Mouse (Mus musculus) myocyte (in vitro differentiated cells): ENCODE data around the gene Smim23. TPM values are rescaled to one million over a fixed set of nuclear protein-coding genes. Genes with fewer than 3 reads are reported as not detected.

Source experiments
- H3K27me3 ChIP-seq: one replicate; pipeline ENCODE4 v1.6.1; 2011; ENCODE audit not compliant: control insufficient read depth, insufficient read depth, insufficient read length
- H3K36me3 ChIP-seq: one replicate; pipeline ENCODE4 v1.6.1; 2011; ENCODE audit not compliant: control insufficient read depth, insufficient read depth
- H3K4me2 ChIP-seq: one replicate; pipeline ENCODE4 v1.6.1; 2011; ENCODE audit warnings: low read depth, control low read depth
- H3K4me3 ChIP-seq: one replicate; pipeline ENCODE4 v1.5.1; 2011; ENCODE audit warnings: mild to moderate bottlenecking, control low read depth, moderate library complexity
- H3K79me2 ChIP-seq: one replicate; pipeline ENCODE4 v1.6.1; 2011; ENCODE audit not compliant: control insufficient read depth, insufficient read depth
- H3ac ChIP-seq: one replicate; pipeline ENCODE4 v1.6.1; 2011; ENCODE audit not compliant: control insufficient read depth, insufficient read length
- CEBPB ChIP-seq: IDR thresholded peaks from 2 replicates; pipeline ENCODE4 v1.6.1; 2011; ENCODE audit warnings: mild to moderate bottlenecking, moderate library complexity; ENCODE audit not compliant: poor library complexity, insufficient read depth, severe bottlenecking
- E2F4 ChIP-seq: IDR thresholded peaks from one replicate; pipeline ENCODE4 v1.6.1; 2011; ENCODE audit warnings: mild to moderate bottlenecking, control low read depth, moderate library complexity; ENCODE audit not compliant: insufficient read depth
- MAX ChIP-seq: IDR thresholded peaks from one replicate; pipeline ENCODE4 v1.6.1; 2011; ENCODE audit warnings: low read depth, mild to moderate bottlenecking, control low read depth
- MYOD1 ChIP-seq, 3 experiments: IDR thresholded peaks; one replicate each; pipeline ENCODE4 v1.6.1; 2011; ENCODE audit warnings: control low read depth in 2 of 3, low read depth in 2 of 3, mild to moderate bottlenecking in 2 of 3, moderate library complexity in 1 of 3; ENCODE audit not compliant: insufficient read length in 2 of 3, control insufficient read depth in 1 of 3
- MYOG ChIP-seq, 3 experiments: IDR thresholded peaks; one replicate each; pipeline ENCODE4 v1.6.1; 2011; ENCODE audit warnings: control low read depth in 2 of 3, low read depth in 2 of 3, mild to moderate bottlenecking in 2 of 3; ENCODE audit not compliant: insufficient read length in 2 of 3, control insufficient read depth in 1 of 3, insufficient read depth in 1 of 3
- POLR2A ChIP-seq: IDR thresholded peaks from one replicate; pipeline ENCODE4 v1.6.1; 2011; ENCODE audit warnings: low read depth, mild to moderate bottlenecking, control low read depth, moderate library complexity; ENCODE audit not compliant: insufficient read length
- POLR2AphosphoS2 ChIP-seq: IDR thresholded peaks from one replicate; pipeline ENCODE4 v1.6.1; 2011; ENCODE audit warnings: low read depth, control low read depth; ENCODE audit not compliant: insufficient read length
- REST ChIP-seq: IDR thresholded peaks from one replicate; pipeline ENCODE4 v1.6.1; 2011; ENCODE audit warnings: mild to moderate bottlenecking, control low read depth, moderate library complexity; ENCODE audit not compliant: insufficient read depth, insufficient read length
- SRF ChIP-seq: IDR thresholded peaks from one replicate; pipeline ENCODE4 v1.6.1; 2011; ENCODE audit warnings: low read depth; ENCODE audit not compliant: control insufficient read depth, insufficient read length
- TCF12 ChIP-seq: IDR thresholded peaks from one replicate; pipeline ENCODE4 v1.6.1; 2011; ENCODE audit warnings: mild to moderate bottlenecking, control low read depth; ENCODE audit not compliant: poor library complexity, insufficient read depth, severe bottlenecking
- TCF3 ChIP-seq: IDR thresholded peaks from one replicate; pipeline ENCODE4 v1.6.1; 2011; ENCODE audit warnings: low read depth, control low read depth; ENCODE audit not compliant: insufficient read length
- USF1 ChIP-seq: IDR thresholded peaks from one replicate; pipeline ENCODE4 v1.6.1; 2011; ENCODE audit warnings: low read depth, mild to moderate bottlenecking, control low read depth, moderate library complexity
- polyA plus RNA-seq: library from polyadenylated mRNA; unstranded; fragments of >200 nt; fragmentation: generic; extraction: Trizol; gene quantifications from one replicate; pipeline ENCODE4 v1.2.1, GENCODE M21; 2012; ENCODE audit warnings: missing spikeins

The Smim23 gene
- polyA plus RNA-seq, 1 experiment: not detected

DNA sequence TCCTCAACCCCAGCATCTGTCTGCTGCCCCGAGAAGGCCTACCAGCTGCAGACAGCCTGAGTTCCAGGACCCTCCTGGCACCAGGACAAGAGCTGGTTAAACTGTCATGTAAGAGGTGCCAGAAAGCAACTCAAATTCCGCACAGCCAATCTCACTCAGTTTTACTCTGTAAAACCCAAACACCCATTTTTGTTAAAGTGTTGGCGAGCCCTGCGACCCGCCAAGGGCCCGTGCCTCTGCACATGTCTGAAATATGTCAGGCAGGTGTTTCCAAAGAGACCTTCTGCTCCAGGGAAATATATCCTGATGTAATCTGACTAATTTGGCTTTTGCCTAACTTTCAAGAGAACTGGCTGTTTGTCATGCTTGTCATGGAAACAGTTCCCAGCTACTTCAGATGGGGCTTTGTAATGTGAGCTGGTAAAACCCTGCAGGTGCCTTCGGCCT, 23.5 kb downstream of the Smim23 start:
- Histone ChIP-seq H3K27me3 (peaks cover 19% of the 10 kb centered on the region), H3K36me3 (no peaks in the 10 kb centered on the region), H3ac (no peak overlapping the region), H3K4me3 (no peak overlapping the region), H3K4me2 (no peak overlapping the region), H3K79me2 (no peaks in the 10 kb centered on the region)
- TF ChIP-seq MAX (no peak), REST (no peak), TCF12 (no peak), MYOD1 (IDR thresholded peaks at IDR 0.05; ENCODE audit: control insufficient read depth in 1 of 3, insufficient read length in 2 of 3, low read depth in 2 of 3) (no peak), POLR2A (no peak), TCF3 (no peak), USF1 (no peak), CEBPB (no peak), MYOG (IDR thresholded peaks at IDR 0.05; ENCODE audit: control insufficient read depth in 1 of 3, insufficient read depth in 1 of 3, insufficient read length in 2 of 3, low read depth in 2 of 3) (no peak), POLR2AphosphoS2 (no peak), E2F4 (no peak), SRF (no peak)

DNA sequence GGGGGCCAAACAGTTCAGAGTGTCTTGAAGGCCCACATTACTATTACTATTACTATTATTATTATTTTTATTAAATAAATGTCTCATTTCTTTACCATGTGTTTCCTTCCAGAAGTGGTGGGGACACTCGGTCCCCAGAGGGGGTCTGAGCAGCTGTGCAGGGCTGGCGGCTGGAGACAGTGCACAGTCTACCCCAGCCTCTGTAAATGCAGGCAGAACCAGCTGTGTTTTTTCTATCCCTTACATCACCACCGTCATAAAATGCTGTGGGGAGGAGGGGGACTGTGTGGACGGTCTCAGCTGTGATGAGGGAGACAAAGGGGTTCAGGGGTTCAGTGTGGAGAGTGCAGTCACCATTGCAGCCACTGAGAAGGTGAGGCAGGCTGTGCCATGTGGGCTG, 26.0 kb downstream of the Smim23 start:
- Histone ChIP-seq H3K27me3 (peaks cover 26% of the 10 kb centered on the region), H3K4me2 (no peak overlapping the region), H3K4me3 (no peak overlapping the region), H3K79me2 (no peaks in the 10 kb centered on the region), H3ac (no peak overlapping the region), H3K36me3 (no peaks in the 10 kb centered on the region)
- TF ChIP-seq E2F4: no peak
- no peak for TF ChIP-seq SRF
- TF ChIP-seq REST: no peak
- no peak for TF ChIP-seq POLR2A
- TF ChIP-seq POLR2AphosphoS2: no peak
- TF ChIP-seq CEBPB: no peak
- TF ChIP-seq MYOG (IDR thresholded peaks at IDR 0.05; ENCODE audit: control insufficient read depth in 1 of 3, insufficient read depth in 1 of 3, insufficient read length in 2 of 3, low read depth in 2 of 3): no peak
- TF ChIP-seq USF1: no peak

DNA sequence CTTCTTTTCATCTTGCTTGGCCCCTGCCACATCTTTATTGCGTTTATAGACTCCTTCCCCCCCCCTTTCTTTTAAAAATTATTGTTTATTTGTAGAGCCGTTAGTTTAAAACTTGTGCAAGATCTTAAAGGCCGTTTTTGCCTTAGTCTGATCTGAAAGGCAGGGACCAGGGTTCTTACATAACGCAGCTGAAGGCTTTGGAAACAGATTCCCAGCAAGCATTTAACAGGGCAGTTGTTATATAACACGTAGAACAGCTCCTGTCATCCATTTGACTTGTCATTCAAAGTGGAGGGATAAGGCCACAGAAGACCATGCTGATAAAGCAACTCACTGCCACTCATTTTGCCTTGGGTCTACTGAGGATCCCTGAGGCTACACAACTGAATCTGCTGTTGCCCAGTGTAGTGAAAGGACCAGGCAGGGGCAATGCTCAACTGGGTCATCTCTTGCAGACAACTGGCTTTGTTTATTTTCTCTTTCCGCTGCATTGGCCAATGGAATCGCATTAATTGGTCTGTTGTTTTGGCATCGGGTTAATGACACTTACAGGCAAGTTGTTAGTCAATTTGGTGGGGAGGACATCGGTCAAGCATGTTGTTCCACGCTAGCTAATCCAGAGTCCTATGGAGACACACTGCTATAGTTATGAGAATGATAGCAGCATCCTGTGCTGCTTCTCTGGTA, 29.5 kb downstream of the Smim23 start:
- H3K4me3 ChIP-seq: no peak overlapping the region
- H3K27me3 ChIP-seq: peaks cover 17% of the 10 kb centered on the region
- H3K36me3 ChIP-seq: no peaks in the 10 kb centered on the region
- no peak overlapping the region for H3K4me2 ChIP-seq
- no peak for TF ChIP-seq USF1
- H3K79me2 ChIP-seq: no peaks in the 10 kb centered on the region
- H3ac ChIP-seq: no peak overlapping the region

DNA sequence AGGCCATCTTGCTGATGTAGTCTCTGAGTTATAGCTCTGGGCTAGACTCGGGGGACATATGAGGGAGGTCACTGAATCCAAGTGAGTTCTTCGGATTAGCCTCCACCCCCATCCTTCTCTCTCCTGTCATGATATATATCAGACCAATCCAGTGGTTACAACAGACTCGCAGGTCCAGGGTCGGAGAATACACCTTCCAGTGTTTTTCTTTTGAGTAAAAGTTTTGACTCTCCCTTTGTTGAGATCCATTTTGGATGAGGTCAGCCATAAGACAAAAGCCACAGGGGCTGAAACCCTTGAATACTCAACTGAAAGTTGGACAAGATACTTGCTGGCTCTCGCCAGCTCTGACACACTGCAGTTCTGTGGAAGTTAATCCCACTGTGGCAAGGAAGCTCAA, 38.2 kb downstream of the Smim23 start:
- Histone ChIP-seq H3K4me2 (no peak overlapping the region), H3K79me2 (no peaks in the 10 kb centered on the region), H3K36me3 (no peaks in the 10 kb centered on the region), H3K27me3 (no peaks in the 10 kb centered on the region), H3K4me3 (no peak overlapping the region), H3ac (no peak overlapping the region)
- TF ChIP-seq REST (no peak), CEBPB (no peak), SRF (no peak), MYOG (IDR thresholded peaks at IDR 0.05; ENCODE audit: control insufficient read depth in 1 of 3, insufficient read depth in 1 of 3, insufficient read length in 2 of 3, low read depth in 2 of 3) (no peak), TCF3 (no peak), POLR2A (no peak), USF1 (no peak), TCF12 (no peak), MYOD1 (IDR thresholded peaks at IDR 0.05; ENCODE audit: control insufficient read depth in 1 of 3, insufficient read length in 2 of 3, low read depth in 2 of 3) (no peak), POLR2AphosphoS2 (no peak), MAX (no peak), E2F4 (no peak)

DNA sequence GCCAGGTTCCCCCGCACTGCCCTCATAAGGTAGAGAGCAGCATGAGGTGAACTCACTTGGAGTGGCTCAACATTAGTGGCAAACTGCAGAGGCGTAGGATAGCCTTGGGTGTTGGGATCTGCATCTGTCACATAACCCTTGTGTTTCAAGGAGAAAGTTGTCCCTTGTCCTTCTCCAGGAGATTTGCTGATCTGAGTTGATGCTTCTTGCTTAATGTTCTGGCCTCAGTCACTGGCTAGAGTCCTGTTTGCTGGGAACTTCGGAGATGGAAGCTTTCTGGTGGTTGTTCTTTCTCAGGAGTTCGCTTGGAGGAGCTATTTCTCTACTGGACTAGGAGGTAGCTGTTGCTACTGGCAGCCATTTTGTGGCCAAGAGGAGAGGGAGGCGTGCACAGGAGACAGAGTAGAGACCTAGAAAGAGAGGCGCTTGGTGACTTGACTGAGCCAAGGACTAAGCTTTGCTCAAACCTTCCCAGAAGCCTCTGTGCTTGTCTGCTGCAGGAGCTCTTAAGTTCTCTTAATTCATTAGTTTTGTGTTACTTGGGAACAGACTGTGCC, 38.7 kb downstream of the Smim23 start:
- no peak overlapping the region for H3K4me3 ChIP-seq
- TF ChIP-seq TCF3 (no peak), MAX (no peak), TCF12 (no peak), E2F4 (no peak), POLR2AphosphoS2 (no peak), USF1 (no peak), REST (no peak), MYOG (IDR thresholded peaks at IDR 0.05; ENCODE audit: control insufficient read depth in 1 of 3, insufficient read depth in 1 of 3, insufficient read length in 2 of 3, low read depth in 2 of 3) (no peak), SRF (no peak), MYOD1 (IDR thresholded peaks at IDR 0.05; ENCODE audit: control insufficient read depth in 1 of 3, insufficient read length in 2 of 3, low read depth in 2 of 3) (no peak), CEBPB (no peak), POLR2A (no peak)
- H3K79me2 ChIP-seq: no peaks in the 10 kb centered on the region
- H3K27me3 ChIP-seq: no peaks in the 10 kb centered on the region
- H3ac ChIP-seq: no peak overlapping the region
- no peaks in the 10 kb centered on the region for H3K36me3 ChIP-seq
- H3K4me2 ChIP-seq: no peak overlapping the region
